Mouse (Mus musculus) gastrocnemius, postnatal 36 days (tissue): ENCODE data around the gene Bend3. TPM values are rescaled to one million over a fixed set of nuclear protein-coding genes. Genes with fewer than 3 reads are reported as not detected.
A peak's percentile ranks its signal among the peaks of the same experiment; 100 is the strongest.

Experiments
- DNase-seq, 2 experiments: peaks; one replicate each; pipeline ENCODE4 v3.0.0; 2022
- intact Hi-C: fragments of 180-260 bp; cut with DNase I; formaldehyde crosslinking; loops from one replicate; pipeline ENCODE4 v1.15.1; 2025
- total RNA-seq, 2 experiments: library from RNA; stranded (reverse); gene quantifications; 2 replicates each; pipeline ENCODE4 v1.2.3; 2021

The Bend3 gene
- total RNA-seq, 2 experiments from 2014 or later: 3.6 to 4.9 TPM

GRCm38 (mm10) chr10:43479436-43480157 lies 966 bp downstream of the Bend3 start:
- intact Hi-C loops: loop anchor here (1.0 kb wide), 1 partner anchor 61 kb away; the partner anchor contains the start of gene 1700021F05Rik
- peak; percentile 78 to 84 for DNase-seq

- no peak for DNase-seq
- intact Hi-C loops: loop anchor here (1.0 kb wide), 1 partner anchor 60 kb away; the partner anchor contains the start of gene 1700021F05Rik
Measured at GRCm38 (mm10) chr10:43480227-43480849, 1.7 kb downstream of the Bend3 start.

GRCm38 (mm10) chr10:43481179-43481578 lies 2.5 kb downstream of the Bend3 start:
- no peak for DNase-seq
- intact Hi-C loops: no loop called here

GRCm38 (mm10) chr10:43482021-43482420 lies 3.4 kb downstream of the Bend3 start:
- intact Hi-C loops: no loop called here
- no peak for DNase-seq

GRCm38 (mm10) chr10:43483426-43483995 lies 4.9 kb downstream of the Bend3 start:
- intact Hi-C loops: no loop called here
- peak; percentile 26 to 47 for DNase-seq

- intact Hi-C loops: no loop called here
- no peak for DNase-seq
Measured at GRCm38 (mm10) chr10:43485751-43486268, 7.2 kb downstream of the Bend3 start.

GRCm38 (mm10) chr10:43487441-43488010 lies 8.9 kb downstream of the Bend3 start:
- intact Hi-C loops: no loop called here
- DNase-seq: no peak

GRCm38 (mm10) chr10:43488258-43488657 lies 9.6 kb downstream of the Bend3 start:
- DNase-seq: no peak
- intact Hi-C loops: no loop called here

GRCm38 (mm10) chr10:43489139-43489538 lies 10.5 kb downstream of the Bend3 start:
- intact Hi-C loops: no loop called here
- no peak for DNase-seq

- intact Hi-C loops: no loop called here
- DNase-seq: no peak
Measured at GRCm38 (mm10) chr10:43489550-43489949, 10.9 kb downstream of the Bend3 start.

- DNase-seq: no peak
- intact Hi-C loops: no loop called here
Measured at GRCm38 (mm10) chr10:43490034-43490433, 11.4 kb downstream of the Bend3 start.

- DNase-seq: no peak
- intact Hi-C loops: no loop called here
Measured at GRCm38 (mm10) chr10:43490846-43491245, 12.2 kb downstream of the Bend3 start.

- intact Hi-C loops: no loop called here
- DNase-seq: no peak
Measured at GRCm38 (mm10) chr10:43502599-43502998, 24.0 kb downstream of the Bend3 start.

- DNase-seq: no peak
- intact Hi-C loops: no loop called here
Measured at GRCm38 (mm10) chr10:43504291-43504690, 25.7 kb downstream of the Bend3 start.

GRCm38 (mm10) chr10:43507051-43507450 lies 28.4 kb downstream of the Bend3 start:
- DNase-seq: no peak
- intact Hi-C loops: no loop called here

GRCm38 (mm10) chr10:43509228-43509627 lies 30.6 kb downstream of the Bend3 start:
- no peak for DNase-seq
- intact Hi-C loops: no loop called here

GRCm38 (mm10) chr10:43512976-43513375 lies 34.3 kb downstream of the Bend3 start:
- DNase-seq: no peak
- intact Hi-C loops: no loop called here

- intact Hi-C loops: no loop called here
- DNase-seq: no peak
Measured at GRCm38 (mm10) chr10:43516992-43517660, 38.5 kb downstream of the Bend3 start.

GRCm38 (mm10) chr10:43517836-43518235 lies 39.2 kb downstream of the Bend3 start:
- DNase-seq: peak in 1 of 2 experiments; percentile 14
- intact Hi-C loops: no loop called here

GRCm38 (mm10) chr10:43518368-43518767 lies 39.7 kb downstream of the Bend3 start:
- intact Hi-C loops: no loop called here
- DNase-seq: peak in 1 of 2 experiments; percentile 46
